Mouse (Mus musculus): ENCODE results near the gene Utf1.

GRCm38 (mm10) chr7:139984505-139984904, 40.9 kb downstream of the Utf1 start:
- TF ChIP-seq CTCF (IDR thresholded peaks at IDR 0.05; ENCODE audit: extremely low read depth, insufficient read depth, low read length) (no peak), POLR2A (IDR thresholded peaks at IDR 0.05; ENCODE audit: extremely low read depth, insufficient read depth, low read length) (no peak)
